Mouse (Mus musculus) liver (tissue): Measurements from ENCODE around the gene Gucy1b2.

Experiments
- DNase-seq: peaks from one replicate; pipeline ENCODE4 v3.0.0-alpha.2; 2020; ENCODE audit warnings: mixed read lengths

Gene Gucy1b2

DNA sequence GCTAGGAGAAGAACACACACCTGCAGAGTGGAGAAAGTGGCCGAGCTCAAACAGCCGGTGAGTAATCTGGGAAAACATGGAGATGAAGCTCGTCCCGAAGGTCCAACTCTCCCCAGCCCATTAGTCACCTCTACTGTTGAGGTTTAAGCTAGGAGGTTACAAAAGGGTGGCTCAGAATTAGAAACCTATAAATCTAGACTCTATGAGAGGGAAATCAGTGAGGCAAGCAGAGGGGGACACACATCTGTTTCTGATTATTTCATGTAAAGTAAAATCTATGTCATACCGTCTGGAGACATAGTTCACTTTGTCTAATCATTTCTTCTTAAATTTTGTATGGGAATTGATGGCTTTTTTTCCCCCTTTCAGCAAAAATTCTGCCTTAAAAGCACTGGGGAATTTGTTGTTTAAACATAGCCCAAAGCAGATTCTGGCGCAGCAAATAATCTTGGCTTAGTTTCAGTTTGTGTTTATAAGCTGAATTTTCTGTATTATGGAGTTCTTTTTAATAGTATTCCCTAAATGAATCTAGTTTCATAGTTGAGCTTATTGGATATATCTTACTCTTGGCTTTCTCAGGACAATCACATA lies 12.2 kb downstream of the Gucy1b2 start:
- no peak for DNase-seq

DNA sequence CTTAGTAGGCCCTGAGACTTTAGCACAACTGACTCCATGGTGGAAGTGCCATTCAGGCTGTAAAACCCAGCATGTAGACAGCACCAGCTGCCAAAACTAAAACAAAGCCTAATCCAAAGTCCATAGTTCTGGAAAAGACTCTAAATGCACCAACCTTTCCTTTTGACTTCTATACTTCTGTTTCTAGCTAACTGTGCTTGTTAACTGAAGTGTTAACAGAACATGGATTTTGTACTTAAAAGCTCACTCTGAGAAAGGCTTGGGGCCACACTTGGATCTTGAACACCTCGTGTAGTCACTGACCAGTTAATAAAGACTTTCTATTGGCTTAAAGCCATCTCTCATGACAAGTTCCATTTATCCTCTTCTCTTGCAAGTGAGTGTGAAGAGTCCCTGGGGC lies 13.1 kb downstream of the Gucy1b2 start:
- no peak for DNase-seq

DNA sequence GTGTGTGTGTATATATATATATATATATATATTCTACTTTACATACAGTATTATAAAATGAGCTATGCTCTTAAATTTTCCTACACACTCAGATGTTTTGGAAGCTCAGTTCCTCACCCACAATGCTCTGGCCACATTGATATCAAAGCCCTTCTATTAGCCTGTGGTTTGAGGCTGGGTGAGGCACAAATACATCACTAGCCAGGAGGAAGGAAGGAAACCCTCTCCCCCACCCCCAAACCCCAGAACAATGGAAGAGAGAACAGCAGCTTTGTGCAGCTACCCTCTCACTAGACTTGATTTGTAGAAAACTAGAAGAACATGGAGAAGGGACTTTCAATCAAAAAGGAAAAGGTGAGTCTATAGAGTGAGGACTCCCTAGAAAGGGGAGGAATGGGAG lies 16.1 kb downstream of the Gucy1b2 start:
- no peak for DNase-seq

DNA sequence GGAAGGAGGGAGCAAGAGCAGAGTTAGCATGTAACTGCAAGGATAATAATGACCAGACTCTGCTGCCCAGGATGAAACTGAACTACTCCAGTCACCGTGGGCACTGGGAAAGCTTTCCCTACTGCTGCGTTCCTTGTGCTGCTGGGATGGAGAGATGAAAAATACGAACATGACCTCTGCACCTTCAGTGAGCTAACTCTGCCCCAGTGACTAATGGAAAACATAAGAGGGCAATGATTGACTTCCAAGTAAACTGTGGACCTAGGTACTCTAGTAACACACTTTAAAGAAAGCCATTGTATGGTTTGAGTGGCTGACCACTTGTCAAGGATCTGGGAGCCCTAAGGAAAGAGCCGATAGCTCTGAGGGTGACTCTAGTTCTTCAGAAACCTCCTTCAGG lies 17.9 kb downstream of the Gucy1b2 start:
- no peak for DNase-seq

DNA sequence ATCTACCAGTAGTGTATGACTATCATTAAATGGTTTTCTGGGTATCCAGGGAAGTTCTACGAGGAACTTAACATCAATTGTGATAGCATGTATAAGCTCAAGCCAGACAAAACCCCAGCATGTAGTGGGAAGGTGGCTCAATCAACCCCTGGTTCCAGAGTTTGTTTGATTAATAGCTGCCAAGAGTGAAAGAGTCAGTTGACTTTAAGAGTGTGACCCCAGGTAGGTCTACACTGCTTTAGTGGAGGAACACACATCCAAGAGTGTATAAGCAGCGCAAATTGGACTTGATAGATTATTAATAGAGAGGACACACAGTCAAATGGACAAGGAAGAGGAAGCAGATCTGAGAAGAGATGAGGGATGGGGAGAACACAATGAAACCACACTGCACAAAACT lies 18.3 kb downstream of the Gucy1b2 start:
- DNase-seq: no peak

DNA sequence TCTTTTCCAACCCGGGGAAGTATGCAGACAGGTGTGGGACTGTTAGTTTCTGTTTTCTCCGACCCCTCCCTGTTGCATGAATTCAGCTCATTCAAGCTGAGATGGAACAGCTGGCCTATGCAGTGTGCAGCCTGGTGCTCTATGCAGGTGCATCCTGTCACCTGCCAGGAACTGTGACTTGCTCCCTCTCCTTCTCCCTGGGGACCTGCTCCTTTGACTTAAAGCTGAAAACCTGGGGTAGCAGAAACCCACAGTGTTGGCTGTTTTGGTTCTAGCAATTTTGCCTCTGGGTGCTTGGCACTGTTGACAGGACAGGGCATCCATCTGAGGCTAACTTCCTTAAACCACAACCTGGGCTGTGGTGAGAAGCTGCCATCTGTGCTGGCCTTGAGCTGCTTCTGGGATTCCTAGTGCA lies 30.8 kb downstream of the Gucy1b2 start:
- no peak for DNase-seq

DNA sequence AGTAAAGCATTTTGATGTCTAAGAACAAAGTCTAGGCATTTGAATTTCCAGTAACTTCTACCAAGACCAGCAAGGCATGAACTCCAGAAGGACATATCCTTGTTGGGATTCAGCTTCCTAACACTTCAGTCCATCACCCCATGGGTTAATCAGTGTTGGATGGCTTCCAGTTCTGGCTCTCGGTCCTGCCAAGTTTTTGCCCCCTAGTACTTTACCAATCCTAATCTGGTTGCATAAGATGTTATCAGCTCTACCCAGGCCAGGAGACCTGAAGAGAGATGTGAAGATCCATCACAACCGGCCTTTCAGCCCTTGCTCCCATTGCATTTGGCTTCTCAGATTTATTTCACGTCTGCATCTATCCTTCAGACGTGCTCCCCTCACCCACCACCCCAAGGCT lies 33.8 kb downstream of the Gucy1b2 start:
- no peak for DNase-seq

DNA sequence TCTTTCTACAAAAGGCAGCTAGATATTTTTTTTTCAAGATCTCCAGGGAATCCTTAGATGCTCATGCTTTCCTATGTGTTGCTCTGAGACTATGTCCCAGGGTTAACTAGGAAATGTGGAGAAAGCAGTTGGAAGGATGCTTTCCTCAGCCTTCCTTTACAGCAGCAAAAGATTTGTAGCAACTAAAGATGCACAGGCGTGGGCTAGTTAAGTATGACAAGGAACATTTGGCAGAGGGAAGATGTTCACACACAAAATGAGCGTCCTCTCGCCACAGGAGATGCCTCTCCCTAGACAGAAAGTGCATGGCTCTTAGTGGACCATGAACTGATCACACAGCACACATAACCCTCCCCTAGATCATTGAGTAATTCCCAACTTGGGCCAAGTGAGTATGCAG lies 38.6 kb downstream of the Gucy1b2 start:
- no peak for DNase-seq

DNA sequence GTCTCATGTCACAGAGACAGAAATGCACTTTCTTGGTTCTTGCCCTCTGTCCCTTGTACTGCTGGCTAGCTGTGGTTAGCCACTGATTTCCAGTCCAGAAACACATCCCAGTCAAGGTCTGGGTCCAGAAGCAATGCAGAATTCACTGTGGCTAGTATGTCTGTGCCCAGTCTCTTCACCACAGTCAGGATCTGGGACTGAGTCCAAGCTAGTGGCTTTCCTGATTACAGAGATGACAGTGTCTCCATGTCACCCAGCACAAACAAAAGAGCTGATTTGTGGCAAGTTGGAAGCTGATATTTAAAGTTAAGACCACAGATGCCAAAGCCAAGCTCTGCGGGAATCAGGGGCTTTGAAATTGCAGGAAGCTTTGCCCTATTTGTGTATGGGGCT lies 39.4 kb downstream of the Gucy1b2 start:
- DNase-seq: no peak

DNA sequence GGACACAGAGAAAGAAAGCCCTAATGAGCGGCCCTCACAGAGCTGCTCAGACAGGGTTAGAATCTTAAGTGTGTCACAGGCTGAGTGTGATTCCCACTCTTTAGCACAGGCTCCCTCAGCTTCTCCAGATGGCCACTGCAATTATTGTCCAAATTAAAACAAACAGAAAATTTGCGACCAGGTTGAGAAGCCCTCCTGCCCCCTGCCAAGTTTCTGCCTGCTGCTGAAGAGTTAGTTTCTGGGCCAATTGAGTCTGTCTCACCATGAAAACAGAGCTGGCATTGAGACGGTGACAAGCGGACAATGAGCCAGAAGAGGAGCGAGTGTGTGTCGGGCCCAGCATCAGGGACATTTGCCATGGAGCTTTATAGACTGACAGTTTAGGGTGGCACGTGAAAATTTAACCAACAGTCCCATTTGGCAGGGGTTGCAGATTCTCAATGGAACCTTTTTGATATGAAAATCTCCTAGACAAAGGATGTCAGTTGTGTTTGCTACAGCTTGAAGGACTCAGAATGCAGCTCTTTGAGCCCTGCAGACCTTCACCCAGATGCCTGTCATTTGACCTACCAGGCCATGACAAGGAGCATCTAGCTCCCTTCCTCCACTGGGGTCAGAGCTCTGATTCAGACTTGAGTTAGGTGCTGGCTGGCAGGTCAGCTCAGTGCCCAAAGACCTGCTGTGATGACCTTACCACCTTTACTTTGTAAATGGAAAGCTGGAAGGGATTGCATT lies 39.9 kb downstream of the Gucy1b2 start:
- DNase-seq: no peak

DNA sequence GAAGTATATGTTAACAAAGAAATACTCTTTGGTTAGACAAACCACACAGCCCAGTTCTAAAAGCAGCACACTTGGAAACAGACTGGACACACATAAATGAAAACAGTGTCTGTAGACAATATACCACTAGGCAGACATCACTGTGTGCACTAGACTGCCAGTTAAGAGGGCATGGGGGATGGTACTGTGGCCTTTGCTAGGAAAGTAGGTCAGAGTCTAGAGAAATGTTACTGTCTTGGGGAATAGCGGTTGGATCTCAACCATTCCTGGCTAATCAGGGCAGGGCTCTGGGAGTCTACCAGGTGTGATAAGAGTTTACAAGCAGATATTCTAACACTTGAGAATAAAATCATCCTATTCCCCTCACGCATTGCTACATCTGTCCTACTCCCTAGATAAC lies 60.7 kb downstream of the Gucy1b2 start:
- DNase-seq: no peak

DNA sequence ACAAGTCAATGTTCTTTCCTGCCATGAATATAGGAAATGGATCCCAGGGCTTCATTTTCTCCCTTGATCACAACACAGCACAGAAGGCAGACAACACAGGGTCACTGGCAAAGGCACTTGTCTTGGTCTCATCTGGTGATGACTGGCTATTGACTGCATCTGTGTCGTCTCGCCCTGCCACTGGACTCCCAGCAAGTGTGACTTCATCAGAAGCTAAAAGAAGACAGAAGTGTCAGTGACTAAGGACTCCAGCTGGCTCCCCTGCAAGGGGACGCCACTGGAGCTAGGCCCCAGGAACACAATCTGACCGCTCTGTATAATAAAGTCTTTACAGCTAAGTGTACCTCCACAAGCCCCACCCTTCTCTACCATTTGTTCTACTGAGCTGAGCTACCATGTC lies 63.3 kb downstream of the Gucy1b2 start:
- DNase-seq: no peak

DNA sequence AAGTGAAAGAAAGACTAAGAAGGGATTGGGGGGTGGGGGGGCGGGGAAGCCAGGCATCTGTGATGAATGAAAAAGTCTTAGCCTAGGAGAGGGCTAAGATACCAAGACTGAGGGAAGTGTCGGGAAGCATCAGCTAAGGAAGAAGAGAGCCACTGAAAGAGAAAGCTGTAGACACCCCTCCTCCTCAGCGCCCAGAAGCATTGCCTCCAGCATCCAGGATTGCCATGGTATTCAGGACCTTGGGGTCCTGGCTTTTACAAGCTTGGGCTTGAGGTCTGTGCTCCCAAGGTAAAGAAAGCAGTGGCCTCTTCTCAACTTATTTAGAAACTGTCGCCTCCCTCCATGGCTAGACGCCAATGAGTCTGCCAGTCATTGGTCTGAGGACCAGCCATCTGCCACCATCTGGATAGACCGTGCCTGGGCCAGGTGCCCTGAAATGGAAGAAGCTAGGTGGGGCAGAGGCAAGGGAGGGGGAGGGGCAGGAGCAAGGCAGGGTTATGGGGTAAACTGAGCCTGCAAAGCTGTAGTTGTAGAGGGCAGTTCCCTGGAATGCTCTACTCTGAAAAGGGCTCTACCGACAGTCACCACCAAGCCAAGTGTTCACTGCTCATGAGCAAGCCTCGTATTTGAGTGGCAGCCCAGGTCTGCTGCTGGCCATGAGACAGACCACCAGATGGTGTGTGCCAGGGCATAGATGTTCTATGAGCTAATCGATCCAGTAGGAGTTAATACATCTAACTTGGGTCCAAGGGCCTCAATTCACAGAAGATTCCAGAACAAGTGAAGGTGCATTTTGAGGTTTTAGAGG lies 66.2 kb downstream of the Gucy1b2 start:
- no peak for DNase-seq

DNA sequence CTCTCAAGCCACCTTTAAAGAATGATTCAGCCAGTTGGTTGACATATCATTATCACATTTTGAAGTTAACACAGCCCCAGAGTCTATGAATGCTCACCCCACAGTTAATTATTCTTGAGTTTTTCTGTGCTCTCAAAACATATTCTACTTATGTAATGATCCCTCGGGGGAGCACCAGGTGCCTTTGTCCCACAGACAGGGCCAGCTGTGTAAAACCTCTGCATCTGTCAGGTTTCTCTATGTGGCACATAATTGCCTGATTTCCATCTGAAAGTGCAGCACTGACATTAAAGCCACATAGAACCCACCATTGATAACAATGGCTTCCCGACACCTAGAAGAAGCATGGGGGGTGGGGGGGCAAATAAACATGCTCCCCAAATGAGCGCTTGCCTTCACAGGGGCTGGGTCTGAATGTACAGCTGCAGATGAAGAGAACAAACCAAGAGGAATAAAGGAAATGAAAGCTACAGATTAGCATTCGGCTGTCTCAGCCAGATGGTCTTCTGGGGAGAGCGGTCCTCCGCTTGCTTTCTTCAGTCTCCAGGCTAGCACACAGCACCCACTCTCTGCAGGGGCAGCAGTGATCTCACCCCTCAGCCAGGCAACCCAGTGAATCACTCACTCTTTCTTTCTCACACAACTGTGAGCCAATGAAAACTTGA lies 66.9 kb downstream of the Gucy1b2 start:
- DNase-seq: no peak

DNA sequence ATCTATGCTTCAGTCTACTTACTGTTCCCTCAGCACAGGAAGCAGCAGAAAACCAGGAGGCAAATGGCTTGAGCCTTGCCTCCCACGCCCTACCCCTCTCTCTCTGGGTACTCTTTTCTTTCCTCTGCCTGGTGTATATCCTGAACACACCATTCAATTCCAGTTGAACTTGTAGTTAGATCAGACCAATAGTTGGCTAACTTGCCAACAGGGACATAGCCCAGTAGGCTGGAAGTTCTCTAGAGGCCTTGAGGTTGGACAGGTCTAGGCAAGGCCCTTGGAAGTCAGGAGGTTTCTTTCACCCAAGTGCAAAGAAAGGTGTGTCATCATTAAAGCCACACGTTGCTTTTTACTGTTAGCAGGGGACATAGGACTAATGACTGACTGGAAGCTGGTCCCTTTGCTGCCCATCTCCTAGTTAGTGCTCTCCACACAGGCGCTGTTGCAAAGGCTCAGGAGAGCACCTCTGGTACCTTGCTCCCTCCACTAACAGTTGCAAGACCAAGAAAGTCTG lies 72.2 kb downstream of the Gucy1b2 start:
- no peak for DNase-seq

DNA sequence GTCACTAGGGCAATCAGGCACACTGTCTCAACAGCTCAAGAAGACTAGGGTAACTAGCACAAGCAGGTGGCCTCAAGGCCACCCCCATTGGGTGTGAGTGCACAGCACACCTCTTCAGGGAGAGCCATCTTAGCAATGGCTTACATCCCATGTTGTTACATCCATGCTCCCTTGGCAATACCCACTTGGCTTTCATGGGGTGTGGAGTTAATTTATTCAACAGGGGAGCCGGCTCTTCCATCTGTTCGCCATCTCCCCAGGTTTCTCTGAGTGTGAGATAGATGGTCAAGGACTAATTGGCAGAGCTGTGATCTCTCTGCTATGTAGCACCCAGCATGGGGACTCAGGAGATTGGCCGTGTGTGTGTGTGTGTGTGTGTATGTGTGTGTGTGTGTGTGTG lies 73.0 kb downstream of the Gucy1b2 start:
- DNase-seq: no peak

DNA sequence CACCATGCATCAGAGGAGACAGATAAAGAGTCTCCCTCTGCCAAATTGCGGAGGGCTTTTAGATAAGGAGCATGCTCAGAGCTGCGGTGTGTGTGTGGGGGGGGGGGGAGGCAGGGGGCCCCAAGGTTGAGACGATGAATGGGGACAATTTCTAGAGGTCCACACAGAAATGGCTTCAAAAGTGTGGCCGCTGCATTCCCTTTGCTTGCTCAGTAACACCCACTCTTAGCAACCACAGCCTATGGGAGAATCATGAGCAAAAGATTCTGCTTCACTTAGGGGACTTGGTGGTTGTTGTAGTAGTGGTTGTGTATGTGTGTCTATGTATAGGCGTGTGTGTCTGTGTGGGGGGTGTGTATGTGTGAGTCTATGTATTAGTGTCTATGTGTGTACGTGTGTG lies 75.5 kb downstream of the Gucy1b2 start:
- DNase-seq: no peak

DNA sequence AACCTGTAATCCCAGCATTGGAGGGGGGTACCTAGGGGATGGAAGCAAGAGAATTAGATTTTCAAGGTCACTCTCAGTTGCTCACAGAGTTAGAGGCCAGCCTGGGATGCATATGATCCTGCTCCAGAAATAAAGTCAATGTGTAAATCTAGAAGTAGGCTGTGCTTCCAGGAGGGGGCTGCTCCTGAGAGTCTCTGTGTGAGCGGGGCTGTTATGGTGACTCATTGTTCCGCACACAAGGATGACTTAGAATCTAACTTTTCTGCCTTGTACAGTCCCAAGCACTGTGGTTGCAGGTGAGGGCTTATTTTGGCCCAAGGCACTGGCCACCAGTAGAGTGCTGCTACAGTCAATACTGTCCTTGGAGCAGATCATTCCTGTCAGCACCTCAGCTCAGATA lies 76.7 kb downstream of the Gucy1b2 start:
- no peak for DNase-seq

DNA sequence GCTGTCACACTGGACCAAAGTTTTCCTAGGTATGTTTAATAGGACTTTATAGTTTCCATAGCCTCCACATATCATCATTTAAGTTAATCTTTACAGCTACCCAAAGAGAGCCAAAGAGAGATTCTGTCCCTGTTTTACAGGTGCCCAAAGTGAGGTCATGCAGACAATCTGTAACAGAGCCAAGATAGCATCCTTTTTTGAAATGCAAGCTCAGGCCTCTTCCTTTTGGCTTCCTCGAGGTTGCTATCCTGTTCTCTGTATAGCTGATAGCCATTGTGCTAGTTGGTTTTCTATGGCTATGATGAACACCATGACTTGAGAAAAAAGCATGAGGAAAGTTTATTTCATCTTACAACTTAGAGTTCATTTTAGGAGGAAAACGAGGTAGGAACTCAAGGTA lies 80.0 kb downstream of the Gucy1b2 start:
- no peak for DNase-seq

DNA sequence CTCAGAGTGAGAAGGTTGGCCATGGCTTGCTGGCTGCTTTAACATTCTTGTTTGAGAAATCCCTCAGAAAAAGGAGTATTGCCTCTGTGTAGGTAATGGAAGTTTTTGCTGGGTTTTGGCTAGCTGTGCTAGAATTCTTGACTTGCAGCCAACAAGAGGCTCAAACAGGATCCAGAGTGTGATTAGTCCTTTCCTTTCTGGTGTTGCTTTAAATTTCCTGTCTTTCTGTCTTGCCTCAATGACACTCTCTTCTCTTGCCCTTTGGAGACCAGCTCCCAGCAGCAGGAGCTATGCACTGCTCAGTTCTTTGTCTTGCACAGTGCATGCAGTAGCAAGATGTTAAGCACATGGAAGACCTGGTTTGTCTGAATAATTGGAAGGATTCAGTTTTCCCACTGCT lies 80.4 kb downstream of the Gucy1b2 start:
- DNase-seq: no peak

DNA sequence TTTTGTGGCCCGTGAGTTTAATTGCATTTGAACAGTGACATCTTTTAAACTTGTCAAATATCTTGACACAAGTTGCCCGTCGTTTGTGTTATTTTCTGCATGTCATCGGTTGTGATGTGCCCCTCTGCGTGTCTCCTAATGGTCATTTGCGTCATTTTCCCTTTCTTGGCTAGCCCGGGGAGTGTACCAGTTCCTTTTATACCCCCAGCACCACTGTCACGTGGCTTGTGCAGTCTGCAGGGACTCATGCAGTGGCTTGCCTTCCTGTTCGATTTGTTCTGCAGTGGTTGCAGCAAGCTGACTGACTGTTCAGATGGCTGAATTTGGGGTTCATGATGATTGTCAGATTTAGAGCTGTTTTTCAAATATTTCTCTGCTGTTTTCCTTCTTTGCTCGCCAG lies 82.1 kb downstream of the Gucy1b2 start:
- no peak for DNase-seq

DNA sequence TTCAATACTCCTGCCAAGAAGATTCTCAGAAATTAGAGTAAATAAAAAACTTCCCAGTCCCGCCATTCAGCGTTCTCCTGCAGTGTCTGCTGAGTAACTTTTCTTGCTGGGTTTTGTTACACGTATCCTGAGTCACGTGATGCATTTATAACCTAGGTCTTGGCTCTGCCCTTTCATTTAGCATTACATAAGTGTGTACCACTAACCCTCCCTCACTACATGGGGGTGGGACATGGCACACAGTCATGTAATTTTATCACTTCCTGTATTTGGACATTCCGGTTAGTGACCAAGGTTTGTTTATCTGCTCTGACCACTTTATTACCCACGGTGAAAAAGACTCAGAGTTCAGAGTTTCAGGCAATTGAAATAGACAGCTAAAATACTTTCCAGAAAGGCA lies 85.3 kb downstream of the Gucy1b2 start:
- DNase-seq: no peak

DNA sequence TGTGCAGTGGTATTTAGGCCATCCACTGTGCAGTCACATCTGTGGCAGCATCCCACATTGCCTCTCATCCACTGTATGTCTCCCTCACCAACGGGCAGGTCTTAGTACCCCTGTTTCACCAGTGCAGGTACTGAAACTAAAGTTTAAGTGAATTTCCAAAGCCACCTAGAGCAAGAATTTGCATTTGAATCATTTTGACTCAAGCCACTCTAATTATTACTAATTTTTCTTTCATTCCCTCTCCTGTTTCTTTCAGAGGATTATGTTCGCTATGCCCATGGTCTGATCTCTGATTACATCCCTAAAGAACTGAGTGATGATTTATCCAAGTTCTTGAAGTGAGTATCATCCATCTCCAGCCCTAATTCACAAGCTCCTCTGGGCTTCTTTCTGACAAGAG lies 92.3 kb downstream of the Gucy1b2 start:
- DNase-seq: no peak
